Mouse (Mus musculus) liver, adult 2 months (tissue): ENCODE measurements at regions not wholly inside any gene's neighbourhood (a gene's known extent, or its start where the extent isn't known, plus 50 kb on each side); places are given as distances from the start of the nearest gene placed in this dataset.

Source experiments
- DNase-seq: peaks from one replicate; pipeline ENCODE4 v3.0.0-alpha.2; 2011; ENCODE audit warnings: low read depth, low spot score; ENCODE audit errors: extremely low read depth
- H3K27ac ChIP-seq: fragments of 200-500 bp; replicated peaks from 2 replicates; pipeline ENCODE4 v1.5.1; 2012; ENCODE audit warnings: low read depth, mild to moderate bottlenecking, control low read depth, inconsistent platforms, low read length; ENCODE audit not compliant: insufficient read depth
- H3K27me3 ChIP-seq: fragments of 200-500 bp; 2 replicates; pipeline ENCODE4 v1.6.1; 2012; ENCODE audit warnings: mild to moderate bottlenecking, moderate library complexity, low read length, inconsistent platforms; ENCODE audit not compliant: control insufficient read depth, insufficient read depth
- H3K36me3 ChIP-seq: fragments of 200-500 bp; 2 replicates; pipeline ENCODE4 v1.6.1; 2012; ENCODE audit warnings: low read length, inconsistent platforms; ENCODE audit not compliant: control insufficient read depth, insufficient read depth
- H3K4me1 ChIP-seq: fragments of 200-500 bp; 2 replicates; pipeline ENCODE4 v1.6.1; 2011; ENCODE audit warnings: low read length; ENCODE audit not compliant: control insufficient read depth, insufficient read depth
- H3K4me3 ChIP-seq: fragments of 200-500 bp; 2 replicates; pipeline ENCODE4 v1.5.1; 2011; ENCODE audit warnings: low read depth, mild to moderate bottlenecking, control low read depth, low read length, moderate library complexity; ENCODE audit not compliant: insufficient read depth
- H3K79me2 ChIP-seq: fragments of 200-500 bp; 2 replicates; pipeline ENCODE4 v1.6.1; 2012; ENCODE audit warnings: inconsistent platforms, mild to moderate bottlenecking, low read length, moderate library complexity; ENCODE audit not compliant: control insufficient read depth, insufficient read depth
- H3K9ac ChIP-seq: fragments of 200-500 bp; 2 replicates; pipeline ENCODE4 v1.6.1; 2012; ENCODE audit warnings: low read depth, mild to moderate bottlenecking, control low read depth, inconsistent platforms, low read length
- CTCF ChIP-seq: fragments of 200-500 bp; IDR thresholded peaks from 2 replicates; pipeline ENCODE4 v1.5.1; 2011; ENCODE audit warnings: low read depth, low read length, control low read depth
- POLR2A ChIP-seq: fragments of 200-500 bp; IDR thresholded peaks from 2 replicates; pipeline ENCODE4 v1.6.1; 2011; ENCODE audit warnings: low read length, control low read depth; ENCODE audit not compliant: insufficient read depth; ENCODE audit errors: extremely low read depth
- WGBS: fragments of 180-500 bp; shearing (Covaris S2); methylation state at CpG from one replicate; pipeline ENCODE4 v1.1.7; 2018; 5-methylcytosine and 5-hydroxymethylcytosine counted together

GRCm38 (mm10) chr9:61225882-61226281, 146.3 kb upstream of the Tle3 start:
- Histone ChIP-seq H3K27me3 (no peaks in the 10 kb centered on the region), H3K27ac (no peak overlapping the region), H3K9ac (no peak overlapping the region), H3K79me2 (no peaks in the 10 kb centered on the region), H3K4me1 (no peaks in the 10 kb centered on the region), H3K4me3 (no peak overlapping the region), H3K36me3 (no peaks in the 10 kb centered on the region)
- no peak for TF ChIP-seq POLR2A
- no peak for TF ChIP-seq CTCF
- DNase-seq = no peak
- WGBS = 100% methylated on average over 1 of the region's 1 CpGs

GRCm38 (mm10) chr9:61226596-61227384, 145.4 kb upstream of the Tle3 start:
- H3K27ac ChIP-seq = no peak overlapping the region
- DNase-seq = peak; percentile 12
- H3K9ac ChIP-seq = no peak overlapping the region
- H3K79me2 ChIP-seq = no peaks in the 10 kb centered on the region
- no peak for TF ChIP-seq CTCF
- TF ChIP-seq POLR2A = no peak
- no peaks in the 10 kb centered on the region for H3K36me3 ChIP-seq
- H3K4me1 ChIP-seq = no peaks in the 10 kb centered on the region
- WGBS = 79% methylated on average over 12 of the region's 12 CpGs
- no peaks in the 10 kb centered on the region for H3K27me3 ChIP-seq
- no peak overlapping the region for H3K4me3 ChIP-seq

GRCm38 (mm10) chr9:61227492-61228229, 144.5 kb upstream of the Tle3 start:
- Histone ChIP-seq H3K4me3 (no peak overlapping the region), H3K4me1 (no peaks in the 10 kb centered on the region), H3K9ac (no peak overlapping the region), H3K79me2 (no peaks in the 10 kb centered on the region), H3K36me3 (no peaks in the 10 kb centered on the region), H3K27ac (no peak overlapping the region), H3K27me3 (no peaks in the 10 kb centered on the region)
- no peak for DNase-seq
- 78% methylated on average over 19 of the region's 19 CpGs for WGBS
- TF ChIP-seq POLR2A (no peak), CTCF (no peak)

GRCm38 (mm10) chr9:61228230-61228631, 143.9 kb upstream of the Tle3 start:
- Histone ChIP-seq H3K27me3 (no peaks in the 10 kb centered on the region), H3K9ac (no peak overlapping the region), H3K27ac (no peak overlapping the region), H3K79me2 (no peaks in the 10 kb centered on the region), H3K36me3 (no peaks in the 10 kb centered on the region), H3K4me3 (no peak overlapping the region), H3K4me1 (no peaks in the 10 kb centered on the region)
- TF ChIP-seq CTCF (no peak), POLR2A (no peak)
- WGBS = 88% methylated on average over 6 of the region's 6 CpGs
- no peak for DNase-seq

GRCm38 (mm10) chr9:61230306-61230705, 141.9 kb upstream of the Tle3 start:
- WGBS = 86% methylated on average over 4 of the region's 4 CpGs

More at GRCm38 (mm10) chr9:61230306-61230705, 141.9 kb upstream of the Tle3 start:
- Histone ChIP-seq H3K4me1 (no peaks in the 10 kb centered on the region), H3K36me3 (no peaks in the 10 kb centered on the region), H3K79me2 (no peaks in the 10 kb centered on the region), H3K9ac (no peak overlapping the region), H3K27ac (no peak overlapping the region), H3K27me3 (no peaks in the 10 kb centered on the region), H3K4me3 (no peak overlapping the region)
- DNase-seq = no peak
- TF ChIP-seq POLR2A (no peak), CTCF (no peak)
